Mouse (Mus musculus): Measurements from ENCODE around the gene Zscan26. TPM values are rescaled to one million over a fixed set of nuclear protein-coding genes. Genes with fewer than 3 reads are reported as not detected.

The Zscan26 gene
- total and polyA plus RNA-seq, 3 experiments = 3.4 to 43.6 (median 34.7) TPM

DNA sequence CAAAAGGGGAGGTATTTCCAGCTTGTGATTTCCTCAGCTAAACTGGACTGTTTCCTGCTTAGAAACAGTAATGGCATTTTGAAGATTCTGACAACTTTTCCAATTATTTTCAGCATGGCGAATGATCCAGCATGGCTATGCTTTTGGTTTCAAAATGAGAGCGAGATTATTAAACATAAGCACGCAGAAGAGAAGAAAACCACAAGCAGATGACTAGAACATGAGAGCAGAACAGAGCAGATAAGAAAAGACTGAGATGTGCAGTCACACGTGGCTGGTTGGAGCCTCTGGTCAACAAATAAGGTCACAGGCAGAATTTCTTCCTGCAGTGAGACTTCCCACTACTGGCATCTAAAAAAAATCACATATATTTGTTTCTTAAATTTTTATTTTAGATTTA is 38.3 kb downstream of the Zscan26 start:
- no peak overlapping the region for H3K4me3 ChIP-seq (ENCODE audit: low read depth, low read length)
- no peaks in the 10 kb centered on the region for H3K36me3 ChIP-seq (replicated peaks)
- ATAC-seq (ENCODE audit: extremely low read depth, insufficient number of reproducible peaks, low FRiP score, poor library complexity, severe bottlenecking) (no peak), DNase-seq (ENCODE audit: low spot score) (no peak)
- H3K9me3 ChIP-seq (replicated peaks) = no peaks in the 10 kb centered on the region
- TF ChIP-seq TAL1 (conservative IDR thresholded peaks at IDR 0.05; ENCODE audit: low read depth, low read length) = no peak
- TF ChIP-seq GATA1 (IDR thresholded peaks at IDR 0.05; ENCODE audit: borderline replicate concordance, low read length) = no peak
- no peak for TF ChIP-seq POLR2AphosphoS5 (IDR thresholded peaks at IDR 0.05; ENCODE audit: insufficient replicate concordance, low read depth, low read length)
- TF ChIP-seq CTCF (IDR thresholded peaks at IDR 0.05; ENCODE audit: low read depth, low read length) = no peak
- TF ChIP-seq GATA2 (IDR thresholded peaks at IDR 0.05; ENCODE audit: borderline replicate concordance, low read depth, low read length) = no peak
- 0 out of 2 replicates have a peak, but pooled peaks cover 2% of the 10 kb centered on the region for H3K27me3 ChIP-seq (ENCODE audit: insufficient read depth, low read length)
- H3K4me1 ChIP-seq (ENCODE audit: insufficient read depth, low read depth, low read length) = peaks cover 12% of the 10 kb centered on the region; the same call in 1 of the 2 replicates

DNA sequence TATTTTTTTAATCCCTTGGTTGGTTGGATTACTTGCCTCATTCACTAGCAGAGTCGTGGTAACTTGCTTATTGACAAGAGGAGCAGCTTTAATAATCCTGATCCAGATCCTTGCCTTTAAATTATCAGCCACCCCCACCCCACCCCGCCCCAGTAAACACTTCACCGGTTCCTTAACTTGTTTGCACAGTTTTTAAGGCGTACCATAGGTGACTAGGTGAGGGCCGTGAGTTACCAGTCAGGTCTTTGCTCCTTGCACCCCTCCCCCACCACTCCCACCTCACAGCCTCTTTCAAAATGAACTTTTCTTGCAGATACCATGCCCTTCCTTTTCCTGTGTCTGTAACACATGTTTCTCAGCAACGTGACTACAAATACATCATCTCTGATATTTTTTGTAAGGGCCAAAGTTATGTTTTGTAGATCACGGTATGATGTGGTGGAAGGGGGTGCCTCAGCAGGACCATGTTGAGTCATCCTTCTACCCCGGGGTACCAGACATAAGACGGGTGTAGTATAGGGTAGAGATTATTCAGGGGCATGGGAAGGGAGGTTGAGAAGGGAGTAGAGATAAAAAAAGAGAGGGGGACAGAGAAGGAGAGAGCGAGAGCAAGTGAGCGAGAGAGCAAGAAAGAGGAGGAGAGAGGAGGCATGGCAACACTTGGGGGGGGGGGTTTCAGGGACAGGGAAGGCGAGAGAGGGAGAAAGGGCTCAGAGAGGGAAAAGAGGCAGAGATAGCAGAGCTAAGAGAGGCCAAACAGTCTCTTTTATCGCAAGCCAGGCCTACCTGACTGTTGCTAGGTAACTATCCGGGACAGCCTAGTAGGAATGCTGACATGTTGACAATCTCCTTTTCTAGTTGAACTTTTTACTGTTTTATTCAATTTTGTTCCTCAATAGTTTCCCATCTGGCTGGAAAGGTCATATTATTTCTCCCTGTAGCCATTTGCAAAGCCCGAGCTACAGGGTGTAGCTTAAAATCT is 39.0 kb downstream of the Zscan26 start:
- Histone ChIP-seq H3K27me3 (ENCODE audit: insufficient read depth, low read length) (no peaks in the 10 kb centered on the region), H3K9me3 (replicated peaks) (no peaks in the 10 kb centered on the region), H3K4me1 (ENCODE audit: insufficient read depth, low read depth, low read length) (peaks cover 12% of the 10 kb centered on the region; the same call in 1 of the 2 replicates), H3K36me3 (replicated peaks) (no peaks in the 10 kb centered on the region), H3K4me3 (ENCODE audit: low read depth, low read length) (no peak overlapping the region)
- TF ChIP-seq CTCF (IDR thresholded peaks at IDR 0.05; ENCODE audit: low read depth, low read length) (no peak), GATA1 (IDR thresholded peaks at IDR 0.05; ENCODE audit: borderline replicate concordance, low read length) (no peak), TAL1 (conservative IDR thresholded peaks at IDR 0.05; ENCODE audit: low read depth, low read length) (no peak), POLR2AphosphoS5 (IDR thresholded peaks at IDR 0.05; ENCODE audit: insufficient replicate concordance, low read depth, low read length) (no peak), GATA2 (IDR thresholded peaks at IDR 0.05; ENCODE audit: borderline replicate concordance, low read depth, low read length) (no peak)
- no peak for DNase-seq (ENCODE audit: low spot score)
- no peak for ATAC-seq (ENCODE audit: extremely low read depth, insufficient number of reproducible peaks, low FRiP score, poor library complexity, severe bottlenecking)

DNA sequence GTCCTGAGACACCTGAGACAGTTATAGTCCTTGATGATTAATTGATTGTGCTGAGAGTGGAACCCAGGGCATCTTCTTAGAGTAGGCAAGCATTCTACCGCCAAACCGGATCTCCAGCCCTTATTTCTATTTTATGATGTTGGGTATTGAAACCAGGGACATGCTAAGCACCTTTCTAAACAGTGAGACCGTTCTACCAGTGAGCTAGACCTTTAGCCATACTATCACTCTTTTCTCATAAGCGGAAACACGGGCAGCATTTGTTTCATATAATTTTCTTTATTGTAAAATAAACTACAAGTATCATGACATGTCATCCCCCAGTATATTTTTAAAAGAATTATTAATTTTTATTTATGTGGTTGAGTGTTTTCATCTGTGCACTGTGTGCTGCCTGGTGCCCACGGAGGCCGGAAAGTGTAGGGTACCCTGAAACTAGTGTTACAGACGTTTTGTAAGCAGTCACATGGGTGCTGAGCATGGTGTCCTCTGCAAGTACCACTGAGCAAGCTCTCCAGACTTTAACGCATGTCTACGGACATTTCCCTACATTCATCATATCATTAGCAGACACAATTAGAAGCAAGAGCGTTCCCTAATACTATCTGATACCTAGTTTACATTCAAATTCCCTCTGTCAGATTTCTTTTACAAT is 44.6 kb downstream of the Zscan26 start:
- Histone ChIP-seq H3K4me1 (ENCODE audit: insufficient read depth, low read depth, low read length) (peaks cover 19% of the 10 kb centered on the region), H3K36me3 (replicated peaks) (no peaks in the 10 kb centered on the region), H3K9me3 (replicated peaks) (no peaks in the 10 kb centered on the region), H3K4me3 (ENCODE audit: low read depth, low read length) (peak overlapping the region; percentile 68), H3K27me3 (ENCODE audit: insufficient read depth, low read length) (no peaks in the 10 kb centered on the region)
- TF ChIP-seq TAL1 (conservative IDR thresholded peaks at IDR 0.05; ENCODE audit: low read depth, low read length) (no peak), GATA1 (IDR thresholded peaks at IDR 0.05; ENCODE audit: borderline replicate concordance, low read length) (no peak), GATA2 (IDR thresholded peaks at IDR 0.05; ENCODE audit: borderline replicate concordance, low read depth, low read length) (no peak), CTCF (IDR thresholded peaks at IDR 0.05; ENCODE audit: low read depth, low read length) (no peak), POLR2AphosphoS5 (IDR thresholded peaks at IDR 0.05; ENCODE audit: insufficient replicate concordance, low read depth, low read length) (no peak)
- DNase-seq (ENCODE audit: low spot score) (no peak), ATAC-seq (ENCODE audit: extremely low read depth, insufficient number of reproducible peaks, low FRiP score, poor library complexity, severe bottlenecking) (no peak)

DNA sequence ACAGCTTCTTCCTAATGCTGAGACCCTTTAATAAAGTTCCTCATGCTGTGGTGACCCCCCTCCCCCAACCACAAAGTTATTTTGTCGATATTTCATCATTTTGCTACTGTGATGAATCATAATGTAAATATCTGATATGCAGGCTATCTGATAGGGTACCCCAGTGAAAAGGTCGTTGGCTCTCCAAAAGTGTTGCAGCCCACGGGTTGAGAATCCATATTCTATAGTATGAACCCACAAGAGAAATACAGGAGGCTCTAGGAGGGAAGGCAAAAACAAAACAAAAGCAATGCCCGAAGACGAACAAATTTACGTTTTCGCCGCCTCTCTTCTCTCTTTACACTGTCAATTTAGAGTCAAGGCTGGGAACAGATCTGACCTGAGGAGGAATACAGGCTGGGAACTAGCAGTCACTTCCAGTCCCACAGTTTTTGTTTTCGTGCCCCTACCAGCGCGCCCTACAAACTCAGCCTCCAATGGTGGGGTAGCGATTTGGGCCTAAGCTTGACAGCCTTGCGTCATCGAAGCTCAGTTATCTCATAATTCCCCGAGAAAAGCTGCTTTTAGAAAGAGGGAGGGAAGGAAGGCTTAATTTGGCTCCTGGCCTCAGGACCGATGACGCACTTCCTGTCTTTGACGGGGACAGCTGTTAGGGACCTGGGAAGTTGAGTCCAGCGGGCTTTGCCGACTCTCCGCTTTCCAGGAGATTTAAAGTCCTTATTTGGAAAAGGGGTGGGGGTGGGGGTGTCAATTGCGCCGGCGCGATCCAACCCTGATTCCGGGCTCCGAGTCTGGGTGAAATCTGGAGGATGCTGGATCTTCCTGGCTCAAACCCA is 45.3 kb downstream of the Zscan26 start:
- peak; percentile 60 for DNase-seq (ENCODE audit: low spot score)
- no peaks in the 10 kb centered on the region for H3K36me3 ChIP-seq (replicated peaks)
- peak; percentile 70 for ATAC-seq (ENCODE audit: extremely low read depth, insufficient number of reproducible peaks, low FRiP score, poor library complexity, severe bottlenecking)
- H3K4me1 ChIP-seq (ENCODE audit: insufficient read depth, low read depth, low read length) = peaks cover 19% of the 10 kb centered on the region
- H3K9me3 ChIP-seq (replicated peaks) = no peaks in the 10 kb centered on the region
- peak overlapping the region; percentile 68 for H3K4me3 ChIP-seq (ENCODE audit: low read depth, low read length)
- TF ChIP-seq GATA2 (IDR thresholded peaks at IDR 0.05; ENCODE audit: borderline replicate concordance, low read depth, low read length) = no peak
- TF ChIP-seq POLR2AphosphoS5 (IDR thresholded peaks at IDR 0.05; ENCODE audit: insufficient replicate concordance, low read depth, low read length) = no peak
- TF ChIP-seq GATA1 (IDR thresholded peaks at IDR 0.05; ENCODE audit: borderline replicate concordance, low read length) = no peak
- TF ChIP-seq CTCF (IDR thresholded peaks at IDR 0.05; ENCODE audit: low read depth, low read length) = no peak
- TF ChIP-seq TAL1 (conservative IDR thresholded peaks at IDR 0.05; ENCODE audit: low read depth, low read length) = no peak
- H3K27me3 ChIP-seq (ENCODE audit: insufficient read depth, low read length) = no peaks in the 10 kb centered on the region

DNA sequence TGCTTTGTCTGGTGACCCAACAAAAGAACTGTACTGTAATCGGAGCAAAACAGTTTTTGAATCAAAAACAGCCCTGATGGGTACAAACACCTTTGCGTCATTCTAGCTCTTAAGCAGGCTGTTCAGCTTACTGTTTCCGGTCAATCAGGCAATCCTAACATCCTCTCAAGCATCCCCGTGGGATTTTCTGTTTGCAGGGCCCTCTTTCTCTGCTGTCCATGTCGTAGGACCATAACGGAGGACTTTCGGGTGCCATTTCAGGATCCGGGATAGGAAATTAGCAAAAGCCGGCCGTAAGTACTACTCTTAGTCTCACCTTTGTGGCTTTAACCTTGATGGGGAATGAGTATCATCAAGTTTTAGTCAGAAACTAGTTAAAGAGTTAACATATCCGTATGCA is 46.2 kb downstream of the Zscan26 start:
- Histone ChIP-seq H3K36me3 (replicated peaks) (no peaks in the 10 kb centered on the region), H3K4me1 (ENCODE audit: insufficient read depth, low read depth, low read length) (peaks cover 20% of the 10 kb centered on the region), H3K9me3 (replicated peaks) (no peaks in the 10 kb centered on the region), H3K4me3 (ENCODE audit: low read depth, low read length) (no peak overlapping the region), H3K27me3 (ENCODE audit: insufficient read depth, low read length) (no peaks in the 10 kb centered on the region)
- no peak for TF ChIP-seq GATA2 (IDR thresholded peaks at IDR 0.05; ENCODE audit: borderline replicate concordance, low read depth, low read length)
- no peak for TF ChIP-seq CTCF (IDR thresholded peaks at IDR 0.05; ENCODE audit: low read depth, low read length)
- no peak for TF ChIP-seq TAL1 (conservative IDR thresholded peaks at IDR 0.05; ENCODE audit: low read depth, low read length)
- no peak for TF ChIP-seq GATA1 (IDR thresholded peaks at IDR 0.05; ENCODE audit: borderline replicate concordance, low read length)
- no peak for ATAC-seq (ENCODE audit: extremely low read depth, insufficient number of reproducible peaks, low FRiP score, poor library complexity, severe bottlenecking)
- DNase-seq (ENCODE audit: low spot score) = no peak

All from G1E (cell line).